Comparison of ENCODE assay signal across 8 mouse cellular contexts in genomic region chr10:41477018-41477277, GRCm38 (mm10). TPM values are rescaled to one million over a fixed set of nuclear protein-coding genes. Genes with fewer than 3 reads are reported as not detected.
A peak's percentile ranks its signal among the peaks of the same experiment; 100 is the strongest.
DNase-seq lines count a peak whose midpoint lies in the region; ATAC-seq and TF ChIP-seq lines count a peak whose summit lies in the region.

No protein-coding gene starts in this region.

- H3K27me3 ChIP-seq in embryonic facial prominence, embryonic 12.5 days, result no peaks in the 10 kb centered on the region
- H3K27me3 ChIP-seq in limb, embryonic 12.5 days, result no peaks in the 10 kb centered on the region
- no peaks in the 10 kb centered on the region for H3K27me3 ChIP-seq in neural tube, embryonic 12.5 days (replicated peaks)

- peak overlapping the region; percentile 58 for H3K4me3 ChIP-seq in left cerebral cortex, adult 2 months
- H3K4me3 ChIP-seq in embryonic facial prominence, embryonic 12.5 days, result peak overlapping the region; percentile 64
- peak overlapping the region; percentile 68 for H3K4me3 ChIP-seq in limb, embryonic 12.5 days (replicated peaks)
- H3K4me3 ChIP-seq in neural tube, embryonic 12.5 days, result peak overlapping the region; percentile 62

- DNase-seq in left cerebral cortex, adult 2 months (ENCODE audit: extremely low spot score in 1 of 2, low spot score in 2 of 2), result no peak
- no peak for DNase-seq in left cerebral cortex, postnatal 14 days (ENCODE audit: low spot score in 2 of 2)
- DNase-seq in gastrocnemius, postnatal 25 days, result no peak
- no peak for DNase-seq in frontal cortex, postnatal 25 days (ENCODE audit: low spot score in 2 of 2)
- DNase-seq in frontal cortex, postnatal 10 days (ENCODE audit: low spot score in 2 of 2), result no peak

- H3K4me1 ChIP-seq in embryonic facial prominence, embryonic 12.5 days, result peaks cover 10% of the 10 kb centered on the region
- peaks cover 30% of the 10 kb centered on the region for H3K4me1 ChIP-seq in limb, embryonic 12.5 days (replicated peaks)
- H3K4me1 ChIP-seq in neural tube, embryonic 12.5 days, result peaks cover 20% of the 10 kb centered on the region

- peak overlapping the region; percentile 83 for H3K27ac ChIP-seq in left cerebral cortex, adult 2 months
- H3K27ac ChIP-seq in embryonic facial prominence, embryonic 12.5 days, result peak overlapping the region; percentile 65
- peak overlapping the region; percentile 91 for H3K27ac ChIP-seq in limb, embryonic 12.5 days
- H3K27ac ChIP-seq in neural tube, embryonic 12.5 days, result peak overlapping the region; percentile 59; the same call in 1 of the 2 replicates

- peak overlapping the region; percentile 82 for H3K4me2 ChIP-seq in embryonic facial prominence, embryonic 12.5 days (replicated peaks)
- peak overlapping the region; percentile 92 for H3K4me2 ChIP-seq in limb, embryonic 12.5 days
- peak overlapping the region; percentile 88 for H3K4me2 ChIP-seq in neural tube, embryonic 12.5 days (replicated peaks)

- WGBS in embryonic facial prominence, embryonic 12.5 days, result 0% methylated on average over 9 of the region's 9 CpGs
- WGBS in limb, embryonic 12.5 days, result 2% methylated on average over 9 of the region's 9 CpGs
- WGBS in neural tube, embryonic 12.5 days, result 0% methylated on average over 9 of the region's 9 CpGs

- no peaks in the 10 kb centered on the region for H3K9me3 ChIP-seq in embryonic facial prominence, embryonic 12.5 days
- no peaks in the 10 kb centered on the region for H3K9me3 ChIP-seq in limb, embryonic 12.5 days
- H3K9me3 ChIP-seq in neural tube, embryonic 12.5 days, result no peaks in the 10 kb centered on the region

- 0 out of 2 replicates have a peak, but pooled peaks have one; percentile 10 for ATAC-seq in embryonic facial prominence, embryonic 12.5 days (ENCODE audit: insufficient number of reproducible peaks, insufficient read depth, low FRiP score, low TSS enrichment)
- no peak for ATAC-seq in limb, embryonic 12.5 days (ENCODE audit: insufficient number of reproducible peaks, insufficient read depth, low FRiP score, low TSS enrichment, low read depth)
- ATAC-seq in neural tube, embryonic 12.5 days (ENCODE audit: low FRiP score, low read depth), result peak; percentile 52

- no peak for TF ChIP-seq CTCF in left cerebral cortex, adult 2 months (IDR thresholded peaks at IDR 0.05)

- intact Hi-C loops in left cerebral cortex, adult 2 months (cut with DNase I), result loop anchor here (1.0 kb wide), 1 partner anchor 13 kb away; the partner anchor contains the start of genes Ppil6 and Smpd2
- intact Hi-C loops in left cerebral cortex, postnatal 14 days (cut with DNase I), result no loop called here

- H3K9ac ChIP-seq in embryonic facial prominence, embryonic 12.5 days, result peak overlapping the region; percentile 69
- H3K9ac ChIP-seq in limb, embryonic 12.5 days (replicated peaks), result peak overlapping the region; percentile 75
- peak overlapping the region; percentile 75 for H3K9ac ChIP-seq in neural tube, embryonic 12.5 days

- H3K36me3 ChIP-seq in embryonic facial prominence, embryonic 12.5 days, result peaks cover 25% of the 10 kb centered on the region
- H3K36me3 ChIP-seq in limb, embryonic 12.5 days, result peaks cover 35% of the 10 kb centered on the region
- H3K36me3 ChIP-seq in neural tube, embryonic 12.5 days, result peaks cover 3% of the 10 kb centered on the region

RNA-seq across cellular contexts. Expression of gene Mical1, which starts 0.8 kb away (rescaled TPM):
- 10 to 100 TPM; 22.6 to 26.0 TPM for total RNA-seq in left cerebral cortex, adult 2 months (2021)
- 10 to 100 TPM; 19.4 to 27.0 TPM for total RNA-seq in left cerebral cortex, postnatal 14 days (2021)
- polyA plus RNA-seq in embryonic facial prominence, embryonic 12.5 days (2016; fragmentation: Nextera tagmentation; extraction: Ambion mirVana), result 50.8 and 55.6 TPM in 2 replicates
- polyA plus RNA-seq in limb, embryonic 12.5 days (2016; fragmentation: Nextera tagmentation; extraction: Ambion mirVana), result 64.2 and 72.3 TPM in 2 replicates
- 44.8 and 47.5 TPM in 2 replicates for polyA plus RNA-seq in neural tube, embryonic 12.5 days (2016; fragmentation: Nextera tagmentation; extraction: Ambion mirVana)
- total RNA-seq in gastrocnemius, postnatal 25 days (2021), result 1 to 10 TPM; 6.9 to 8.1 TPM

RNA-seq across cellular contexts. Expression of gene Smpd2, which starts 13.2 kb away (rescaled TPM):
- total RNA-seq in left cerebral cortex, adult 2 months (2021), result 10 to 100 TPM; 16.8 to 21.3 TPM
- total RNA-seq in left cerebral cortex, postnatal 14 days (2021), result 10 to 100 TPM; 20.8 to 24.7 TPM
- polyA plus RNA-seq in embryonic facial prominence, embryonic 12.5 days (2016; fragmentation: Nextera tagmentation; extraction: Ambion mirVana), result 57.9 and 59.8 TPM in 2 replicates
- polyA plus RNA-seq in limb, embryonic 12.5 days (2016; fragmentation: Nextera tagmentation; extraction: Ambion mirVana), result 64.3 and 64.7 TPM in 2 replicates
- polyA plus RNA-seq in neural tube, embryonic 12.5 days (2016; fragmentation: Nextera tagmentation; extraction: Ambion mirVana), result 41.0 and 43.4 TPM in 2 replicates
- total RNA-seq in gastrocnemius, postnatal 25 days (2021), result 10 to 100 TPM in 1 of 2 experiments, 1 to 10 TPM in 1; 9.5 to 12.0 TPM

RNA-seq across cellular contexts. Expression of gene Ppil6, which starts 13.3 kb away (rescaled TPM):
- total RNA-seq in left cerebral cortex, adult 2 months (2021), result 1 to 10 TPM; 4.6 to 6.6 TPM
- 1 to 10 TPM; 6.3 to 7.6 TPM for total RNA-seq in left cerebral cortex, postnatal 14 days (2021)
- 0.55 and 1.2 TPM in 2 replicates for polyA plus RNA-seq in embryonic facial prominence, embryonic 12.5 days (2016; fragmentation: Nextera tagmentation; extraction: Ambion mirVana)
- 0.60 and 0.64 TPM in 2 replicates for polyA plus RNA-seq in limb, embryonic 12.5 days (2016; fragmentation: Nextera tagmentation; extraction: Ambion mirVana)
- polyA plus RNA-seq in neural tube, embryonic 12.5 days (2016; fragmentation: Nextera tagmentation; extraction: Ambion mirVana), result 0.79 and 1.2 TPM in 2 replicates
- not detected for total RNA-seq in gastrocnemius, postnatal 25 days (2021)

RNA-seq across cellular contexts. Expression of gene Zbtb24, which starts 26.8 kb away (rescaled TPM):
- total RNA-seq in left cerebral cortex, adult 2 months (2021), result 10 to 100 TPM; 19.6 to 21.2 TPM
- total RNA-seq in left cerebral cortex, postnatal 14 days (2021), result 10 to 100 TPM; 15.6 to 17.8 TPM
- 21.6 and 23.9 TPM in 2 replicates for polyA plus RNA-seq in embryonic facial prominence, embryonic 12.5 days (2016; fragmentation: Nextera tagmentation; extraction: Ambion mirVana)
- 22.3 and 23.6 TPM in 2 replicates for polyA plus RNA-seq in limb, embryonic 12.5 days (2016; fragmentation: Nextera tagmentation; extraction: Ambion mirVana)
- polyA plus RNA-seq in neural tube, embryonic 12.5 days (2016; fragmentation: Nextera tagmentation; extraction: Ambion mirVana), result 22.4 and 23.3 TPM in 2 replicates
- total RNA-seq in gastrocnemius, postnatal 25 days (2021), result 1 to 10 TPM; 3.5 to 3.7 TPM

RNA-seq across cellular contexts. Expression of gene Cd164, which starts 42.3 kb away (rescaled TPM):
- total RNA-seq in left cerebral cortex, adult 2 months (2021), result 10 to 100 TPM; 66.5 to 67.8 TPM
- total RNA-seq in left cerebral cortex, postnatal 14 days (2021), result 10 to 100 TPM; 56.1 to 57.1 TPM
- polyA plus RNA-seq in embryonic facial prominence, embryonic 12.5 days (2016; fragmentation: Nextera tagmentation; extraction: Ambion mirVana), result 164 and 178 TPM in 2 replicates
- 170 and 176 TPM in 2 replicates for polyA plus RNA-seq in limb, embryonic 12.5 days (2016; fragmentation: Nextera tagmentation; extraction: Ambion mirVana)
- polyA plus RNA-seq in neural tube, embryonic 12.5 days (2016; fragmentation: Nextera tagmentation; extraction: Ambion mirVana), result 91.3 and 98.8 TPM in 2 replicates
- 100 to 1,000 TPM; 114 to 119 TPM for total RNA-seq in gastrocnemius, postnatal 25 days (2021)

Comparison
In these comparisons a context has a peak if more than half of its experiments do, and no peak if none do; other contexts are left out.
1. RNA of gene Ppil6, which starts 13.3 kb away (total RNA-seq): 6.3 to 7.6 TPM in left cerebral cortex, postnatal 14 days and 4.6 to 6.6 TPM in left cerebral cortex, adult 2 months; not detected in gastrocnemius, postnatal 25 days; every median in the first group is over 4 times any median in the second.
2. Peak in every context shown above with its lines, with median percentiles within 50 percentile points of each other: H3K27ac ChIP-seq, H3K4me3 ChIP-seq, H3K4me2 ChIP-seq and H3K9ac ChIP-seq.